Mouse (Mus musculus): ENCODE measurements at regions not wholly inside any gene's neighbourhood (a gene's known extent, or its start where the extent isn't known, plus 50 kb on each side); places are given as distances from the start of the nearest gene placed in this dataset.

- Histone ChIP-seq H3K36me3 (ENCODE audit: insufficient read depth, low read length) (no peaks in the 10 kb centered on the region), H3K27me3 (ENCODE audit: insufficient read depth, low read length) (no peaks in the 10 kb centered on the region), H3K9me3 (ENCODE audit: low read length) (no peaks in the 10 kb centered on the region), H3K4me1 (ENCODE audit: insufficient read depth, low read length) (no peaks in the 10 kb centered on the region), H3K4me2 (ENCODE audit: low read depth, low read length) (no peak overlapping the region), H3K27ac (no peak overlapping the region), H3K4me3 (ENCODE audit: low read length) (no peak overlapping the region), H3K9ac (replicated peaks; ENCODE audit: low read length) (no peak overlapping the region)
- WGBS, result 29% methylated on average over 3 of the region's 3 CpGs
- TF ChIP-seq CTCF (IDR thresholded peaks at IDR 0.05; ENCODE audit: low read depth), result no peak
- DNase-seq (ENCODE audit: low spot score) (no peak), ATAC-seq (no peak)
Observed at GRCm38 (mm10) chr10:66331166-66331565, 764.8 kb upstream of the Jmjd1c start.

DNA sequence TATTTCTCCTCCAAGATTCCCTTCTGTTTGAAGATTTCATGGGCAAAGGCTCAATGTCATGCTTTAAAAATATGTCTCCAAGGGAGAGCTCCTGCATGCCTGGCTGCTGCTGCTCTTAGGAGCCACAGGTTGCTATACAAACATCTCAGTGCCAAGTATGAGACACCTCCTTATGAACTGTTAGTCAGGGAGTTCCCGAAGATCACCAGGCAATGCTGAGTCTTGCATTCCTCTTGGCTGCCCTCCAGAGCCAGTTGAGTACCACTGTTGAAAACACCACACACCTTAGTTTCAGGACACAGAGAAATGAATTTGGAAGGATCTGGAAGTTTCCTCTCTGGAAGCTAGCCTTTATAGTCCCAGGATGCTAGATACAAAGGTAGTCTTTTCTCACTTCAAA, 757.9 kb upstream of the Jmjd1c start:
- TF ChIP-seq CTCF (IDR thresholded peaks at IDR 0.05; ENCODE audit: low read depth), result no peak
- Histone ChIP-seq H3K27me3 (ENCODE audit: insufficient read depth, low read length) (no peaks in the 10 kb centered on the region), H3K36me3 (ENCODE audit: insufficient read depth, low read length) (no peaks in the 10 kb centered on the region), H3K9me3 (ENCODE audit: low read length) (no peaks in the 10 kb centered on the region), H3K4me1 (ENCODE audit: insufficient read depth, low read length) (no peaks in the 10 kb centered on the region), H3K9ac (replicated peaks; ENCODE audit: low read length) (no peak overlapping the region), H3K4me3 (ENCODE audit: low read length) (no peak overlapping the region), H3K27ac (no peak overlapping the region), H3K4me2 (ENCODE audit: low read depth, low read length) (no peak overlapping the region)
- no peak for DNase-seq (ENCODE audit: low spot score)
- no peak for ATAC-seq
- WGBS, result 65% methylated on average over 1 of the region's 1 CpGs

DNA sequence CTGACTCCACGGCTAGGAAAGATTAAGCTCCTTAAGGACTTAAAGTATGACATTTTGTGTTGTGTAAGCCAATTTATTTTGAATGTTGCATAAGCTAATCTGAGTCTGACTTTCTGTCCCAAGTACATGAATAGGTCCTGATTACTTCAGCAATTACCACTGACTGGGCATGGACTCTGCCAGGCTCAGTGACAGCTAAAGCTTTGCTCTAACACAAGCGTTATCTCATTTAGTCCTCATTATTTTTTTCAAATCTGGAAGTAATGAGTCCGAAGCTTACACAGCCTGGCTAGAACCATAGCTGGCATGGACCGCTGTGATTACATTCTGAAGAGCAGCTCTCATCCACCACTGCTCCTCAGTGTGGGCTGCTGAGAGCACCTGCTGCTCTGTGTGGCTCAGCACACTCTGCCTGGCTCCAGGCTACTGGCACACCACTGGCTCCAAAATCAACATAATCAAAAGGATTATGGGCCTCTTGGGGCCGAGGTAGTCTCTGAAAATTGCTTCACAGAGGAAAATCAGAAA, 753.0 kb upstream of the Jmjd1c start:
- Histone ChIP-seq H3K4me1 (ENCODE audit: insufficient read depth, low read length) (no peaks in the 10 kb centered on the region), H3K9ac (replicated peaks; ENCODE audit: low read length) (no peak overlapping the region), H3K4me2 (ENCODE audit: low read depth, low read length) (no peak overlapping the region), H3K36me3 (ENCODE audit: insufficient read depth, low read length) (no peaks in the 10 kb centered on the region), H3K27ac (no peak overlapping the region), H3K4me3 (ENCODE audit: low read length) (no peak overlapping the region), H3K27me3 (ENCODE audit: insufficient read depth, low read length) (no peaks in the 10 kb centered on the region), H3K9me3 (ENCODE audit: low read length) (no peaks in the 10 kb centered on the region)
- DNase-seq (ENCODE audit: low spot score), result no peak
- TF ChIP-seq CTCF (IDR thresholded peaks at IDR 0.05; ENCODE audit: low read depth), result no peak
- ATAC-seq, result no peak
- WGBS, result 57% methylated on average over 5 of the region's 5 CpGs

DNA sequence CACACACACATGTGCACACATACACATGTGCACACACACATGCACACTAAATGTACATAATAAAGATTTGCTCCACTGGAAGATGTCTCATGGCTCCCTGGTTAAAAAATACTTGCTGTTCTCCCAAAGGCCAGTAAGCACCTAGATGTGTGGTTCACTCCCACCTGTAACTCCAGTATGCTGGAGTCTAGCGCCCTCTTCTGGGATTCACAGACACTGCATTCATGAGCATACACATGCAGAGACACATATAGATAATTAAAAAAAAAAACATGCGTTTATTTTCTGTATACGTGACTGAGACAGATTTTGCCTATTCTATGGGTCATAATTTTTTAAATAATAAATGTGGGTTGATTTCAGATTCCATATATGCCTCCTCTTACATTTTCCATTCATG, 747.5 kb upstream of the Jmjd1c start:
- 72% methylated on average over 3 of the region's 3 CpGs for WGBS
- no peaks in the 10 kb centered on the region for H3K4me1 ChIP-seq (ENCODE audit: insufficient read depth, low read length)
- no peaks in the 10 kb centered on the region for H3K9me3 ChIP-seq (ENCODE audit: low read length)
- no peak for ATAC-seq
- H3K9ac ChIP-seq (replicated peaks; ENCODE audit: low read length), result no peak overlapping the region
- no peak overlapping the region for H3K4me3 ChIP-seq (ENCODE audit: low read length)
- DNase-seq (ENCODE audit: low spot score), result peak; percentile 20
- H3K27ac ChIP-seq, result no peak overlapping the region
- no peaks in the 10 kb centered on the region for H3K27me3 ChIP-seq (ENCODE audit: insufficient read depth, low read length)
- H3K36me3 ChIP-seq (ENCODE audit: insufficient read depth, low read length), result no peaks in the 10 kb centered on the region
- TF ChIP-seq CTCF (IDR thresholded peaks at IDR 0.05; ENCODE audit: low read depth), result peak; percentile 43
- no peak overlapping the region for H3K4me2 ChIP-seq (ENCODE audit: low read depth, low read length)

- no peaks in the 10 kb centered on the region for H3K4me1 ChIP-seq (ENCODE audit: insufficient read depth, low read length)
- no peak for ATAC-seq
- H3K36me3 ChIP-seq (ENCODE audit: insufficient read depth, low read length), result no peaks in the 10 kb centered on the region
- H3K4me2 ChIP-seq (ENCODE audit: low read depth, low read length), result no peak overlapping the region
- H3K9me3 ChIP-seq (ENCODE audit: low read length), result no peaks in the 10 kb centered on the region
- DNase-seq (ENCODE audit: low spot score), result no peak
- H3K27me3 ChIP-seq (ENCODE audit: insufficient read depth, low read length), result no peaks in the 10 kb centered on the region
- H3K4me3 ChIP-seq (ENCODE audit: low read length), result no peak overlapping the region
- 77% methylated on average over 1 of the region's 1 CpGs for WGBS
- H3K9ac ChIP-seq (replicated peaks; ENCODE audit: low read length), result no peak overlapping the region
- no peak for TF ChIP-seq CTCF (IDR thresholded peaks at IDR 0.05; ENCODE audit: low read depth)
- H3K27ac ChIP-seq, result no peak overlapping the region
Observed at GRCm38 (mm10) chr10:66351036-66351435, 744.9 kb upstream of the Jmjd1c start.

- H3K9me3 ChIP-seq (ENCODE audit: low read length), result no peaks in the 10 kb centered on the region
- no peaks in the 10 kb centered on the region for H3K4me1 ChIP-seq (ENCODE audit: insufficient read depth, low read length)
- ATAC-seq (no peak), DNase-seq (ENCODE audit: low spot score) (no peak)
- H3K36me3 ChIP-seq (ENCODE audit: insufficient read depth, low read length), result no peaks in the 10 kb centered on the region
- H3K4me3 ChIP-seq (ENCODE audit: low read length), result no peak overlapping the region
- no peaks in the 10 kb centered on the region for H3K27me3 ChIP-seq (ENCODE audit: insufficient read depth, low read length)
- no peak overlapping the region for H3K4me2 ChIP-seq (ENCODE audit: low read depth, low read length)
- no peak overlapping the region for H3K9ac ChIP-seq (replicated peaks; ENCODE audit: low read length)
- no peak for TF ChIP-seq CTCF (IDR thresholded peaks at IDR 0.05; ENCODE audit: low read depth)
- H3K27ac ChIP-seq, result no peak overlapping the region
- 66% methylated on average over 1 of the region's 1 CpGs for WGBS
Observed at GRCm38 (mm10) chr10:66354072-66354471, 741.9 kb upstream of the Jmjd1c start.

DNA sequence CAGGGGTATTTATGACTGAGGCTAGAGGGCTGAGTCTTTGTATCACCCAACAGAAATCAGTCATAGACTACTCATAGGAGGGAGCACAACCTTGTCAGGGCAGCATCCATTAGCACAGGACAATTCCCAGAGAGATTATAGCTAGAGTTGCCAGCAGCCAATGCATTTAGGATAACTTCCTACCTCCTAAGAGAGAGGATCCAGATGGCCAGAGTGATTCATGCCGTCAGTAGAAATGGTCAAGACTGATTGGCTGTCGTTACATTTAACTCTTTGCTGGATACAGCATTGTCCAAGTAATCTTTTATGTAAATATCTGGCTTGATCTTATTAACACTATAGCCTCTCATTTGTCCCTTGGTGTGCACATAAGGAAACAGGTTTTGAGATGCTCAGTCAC, 740.9 kb upstream of the Jmjd1c start:
- H3K27me3 ChIP-seq (ENCODE audit: insufficient read depth, low read length), result no peaks in the 10 kb centered on the region
- no peak overlapping the region for H3K27ac ChIP-seq
- H3K9ac ChIP-seq (replicated peaks; ENCODE audit: low read length), result no peak overlapping the region
- ATAC-seq, result no peak
- 64% methylated on average over 2 of the region's 2 CpGs for WGBS
- no peak for TF ChIP-seq CTCF (IDR thresholded peaks at IDR 0.05; ENCODE audit: low read depth)
- H3K4me3 ChIP-seq (ENCODE audit: low read length), result no peak overlapping the region
- H3K9me3 ChIP-seq (ENCODE audit: low read length), result no peaks in the 10 kb centered on the region
- no peaks in the 10 kb centered on the region for H3K36me3 ChIP-seq (ENCODE audit: insufficient read depth, low read length)
- no peak overlapping the region for H3K4me2 ChIP-seq (ENCODE audit: low read depth, low read length)
- DNase-seq (ENCODE audit: low spot score), result no peak
- H3K4me1 ChIP-seq (ENCODE audit: insufficient read depth, low read length), result no peaks in the 10 kb centered on the region
